Mouse (Mus musculus) thymus, postnatal 0 days (tissue): ENCODE measurements around the gene Krtap1-3. TPM values are rescaled to one million over a fixed set of nuclear protein-coding genes. Genes with fewer than 3 reads are reported as not detected.

Source experiments
- DNase-seq: peaks from one replicate; pipeline ENCODE4 v3.0.0-alpha.2; 2015; ENCODE audit warnings: low spot score
- polyA plus RNA-seq: library from polyadenylated mRNA; unstranded; fragments of >200 nt; fragmentation: Nextera tagmentation; extraction: Ambion mirVana; gene quantifications from 2 replicates; pipeline ENCODE4 v1.2.1, GENCODE M21; 2015

Gene Krtap1-3
- polyA plus RNA-seq, 1 experiment from 2014 or later = not detected

GRCm38 (mm10) chr11:99559366-99559765, 31.8 kb downstream of the Krtap1-3 start, which contains the start of gene Gm11939:
Gene Gm11939, minus strand, starts transcription at chr11:99559466.
- DNase-seq = no peak

- no peak for DNase-seq
These were observed 33.0 kb downstream of the Krtap1-3 start for GRCm38 (mm10) chr11:99557976-99558745.

- DNase-seq = no peak
These were observed 34.4 kb downstream of the Krtap1-3 start, which contains the start of gene Krtap3-2 for GRCm38 (mm10) chr11:99556753-99557152. Gene Krtap3-2, minus strand, starts transcription at chr11:99556853.

GRCm38 (mm10) chr11:99556195-99556594, 34.9 kb downstream of the Krtap1-3 start:
- DNase-seq = no peak

- no peak for DNase-seq
These were observed 40.4 kb downstream of the Krtap1-3 start, which contains the start of gene Krtap3-3 for GRCm38 (mm10) chr11:99550765-99551164. Gene Krtap3-3, minus strand, starts transcription at chr11:99550865.

GRCm38 (mm10) chr11:99547892-99548291, 43.2 kb downstream of the Krtap1-3 start:
- no peak for DNase-seq

Other genes starting within 250 kb of the Krtap1-3 start
- gene Krt27, start 240.2 kb downstream of the Krtap1-3 start, polyA plus RNA-seq = 0.09 and 0.23 TPM in 2 replicates
- 0.27 and 0.30 TPM in 2 replicates for gene Krt28, start 216.4 kb downstream of the Krtap1-3 start, polyA plus RNA-seq
- 44.9 and 47.3 TPM in 2 replicates for gene Krt10, start 202.0 kb downstream of the Krtap1-3 start, polyA plus RNA-seq
- 0.52 and 0.63 TPM in 2 replicates for gene Krt12, start 169.1 kb downstream of the Krtap1-3 start, polyA plus RNA-seq
- 1.6 TPM in 2 replicates for gene Krt20, start 153.2 kb downstream of the Krtap1-3 start, polyA plus RNA-seq
- gene Krt23, start 98.2 kb downstream of the Krtap1-3 start, polyA plus RNA-seq = 1.8 and 2.4 TPM in 2 replicates
- gene Krt39, start 70.0 kb downstream of the Krtap1-3 start, polyA plus RNA-seq = not detected in 2 replicates
- not detected in 2 replicates for gene Krt40, start 48.2 kb downstream of the Krtap1-3 start, polyA plus RNA-seq
- 0.33 TPM in 1 of 2 replicates, not detected in the other for gene Krtap3-3, start 40.5 kb downstream of the Krtap1-3 start, polyA plus RNA-seq
- gene Krtap3-2, start 34.5 kb downstream of the Krtap1-3 start, polyA plus RNA-seq = not detected in 2 replicates
- not detected in 2 replicates for gene Gm11939, start 31.9 kb downstream of the Krtap1-3 start, polyA plus RNA-seq
- not detected in 2 replicates for gene Krtap3-1, start 24.7 kb downstream of the Krtap1-3 start, polyA plus RNA-seq
- gene Krtap1-5, start 10.3 kb downstream of the Krtap1-3 start, polyA plus RNA-seq = not detected in 2 replicates
- not detected in 2 replicates for gene Krtap1-4, start 7.7 kb downstream of the Krtap1-3 start, polyA plus RNA-seq
- not detected in 2 replicates for gene Krtap9-3, start 6.8 kb upstream of the Krtap1-3 start, polyA plus RNA-seq
- not detected in 2 replicates for gene Gm11938, start 12.0 kb upstream of the Krtap1-3 start, polyA plus RNA-seq
- gene Gm11937, start 18.9 kb upstream of the Krtap1-3 start, polyA plus RNA-seq = not detected in 2 replicates
- gene Krtap2-4, start 23.5 kb upstream of the Krtap1-3 start, polyA plus RNA-seq = not detected in 2 replicates
- gene Gm11562, start 29.1 kb upstream of the Krtap1-3 start, polyA plus RNA-seq = 0.27 TPM in 1 of 2 replicates, not detected in the other
- not detected in 2 replicates for gene Krtap4-1, start 36.9 kb upstream of the Krtap1-3 start, polyA plus RNA-seq
- not detected in 2 replicates for gene Krtap4-2, start 43.7 kb upstream of the Krtap1-3 start, polyA plus RNA-seq
- gene Krtap4-7, start 52.8 kb upstream of the Krtap1-3 start, polyA plus RNA-seq = not detected in 2 replicates
- gene Gm11555, start 58.9 kb upstream of the Krtap1-3 start, polyA plus RNA-seq = not detected in 2 replicates
- gene Gm11563, start 67.6 kb upstream of the Krtap1-3 start, polyA plus RNA-seq = not detected in 2 replicates
- gene Krtap4-6, start 74.6 kb upstream of the Krtap1-3 start, polyA plus RNA-seq = not detected in 2 replicates
- gene Gm14190, start 99.4 kb upstream of the Krtap1-3 start, polyA plus RNA-seq = not detected in 2 replicates
- gene Gm14180, start 143.0 kb upstream of the Krtap1-3 start, polyA plus RNA-seq = not detected in 2 replicates
- gene Gm11595, start 181.6 kb upstream of the Krtap1-3 start, polyA plus RNA-seq = not detected in 2 replicates
- not detected in 2 replicates for gene Krtap4-8, start 189.4 kb upstream of the Krtap1-3 start, polyA plus RNA-seq
- gene Krtap4-9, start 193.9 kb upstream of the Krtap1-3 start, polyA plus RNA-seq = not detected in 2 replicates
- not detected in 2 replicates for gene Gm11596, start 202.1 kb upstream of the Krtap1-3 start, polyA plus RNA-seq
- not detected in 2 replicates for gene Gm11569, start 207.6 kb upstream of the Krtap1-3 start, polyA plus RNA-seq
- not detected in 2 replicates for gene Gm11554, start 213.1 kb upstream of the Krtap1-3 start, polyA plus RNA-seq
- not detected in 2 replicates for gene Krtap4-13, start 218.6 kb upstream of the Krtap1-3 start, polyA plus RNA-seq
- not detected in 2 replicates for gene Gm11564, start 224.3 kb upstream of the Krtap1-3 start, polyA plus RNA-seq
- not detected in 2 replicates for gene 2300003K06Rik, start 246.7 kb upstream of the Krtap1-3 start, polyA plus RNA-seq